Mouse (Mus musculus) kidney, embryonic 14.5 days (tissue): ENCODE data around the gene Sf3b3. TPM values are rescaled to one million over a fixed set of nuclear protein-coding genes. Genes with fewer than 3 reads are reported as not detected.

Source experiments
- ATAC-seq: fragments of 200-750 bp; cut with Nextera tagmentation; 2 replicates; pipeline ENCODE4 v1.8.0; 2017; ENCODE audit warnings: moderate number of reproducible peaks, mild to moderate bottlenecking, moderate TSS enrichment, moderate library complexity; ENCODE audit not compliant: low FRiP score, low TSS enrichment
- H3K27ac ChIP-seq: fragments of 300-500 bp; sonication (generic); 2 replicates; pipeline ENCODE4 v1.5.1; 2014; ENCODE audit warnings: low read depth, mild to moderate bottlenecking, low read length, moderate library complexity, mixed read lengths
- H3K27me3 ChIP-seq: fragments of 300-500 bp; sonication (generic); 2 replicates; pipeline ENCODE4 v1.6.1; 2014; ENCODE audit warnings: mild to moderate bottlenecking, low read length; ENCODE audit not compliant: control insufficient read depth, insufficient read depth
- H3K36me3 ChIP-seq: fragments of 300-500 bp; sonication (generic); 2 replicates; pipeline ENCODE4 v1.6.1; 2014; ENCODE audit warnings: low read length, mixed read lengths; ENCODE audit not compliant: control insufficient read depth, insufficient read depth
- H3K4me1 ChIP-seq: fragments of 300-500 bp; sonication (generic); 2 replicates; pipeline ENCODE4 v1.6.1; 2014; ENCODE audit warnings: low read length, mixed read lengths; ENCODE audit not compliant: control insufficient read depth, insufficient read depth
- H3K4me2 ChIP-seq: fragments of 300-500 bp; sonication (generic); replicated peaks from 2 replicates; pipeline ENCODE4 v1.6.1; 2014; ENCODE audit warnings: low read depth, mild to moderate bottlenecking, low read length
- H3K4me3 ChIP-seq: fragments of 300-500 bp; sonication (generic); 2 replicates; pipeline ENCODE4 v1.5.1; 2014; ENCODE audit warnings: mild to moderate bottlenecking, low read length
- H3K9ac ChIP-seq: fragments of 300-500 bp; sonication (generic); 2 replicates; pipeline ENCODE4 v1.6.1; 2014; ENCODE audit warnings: low read depth, mild to moderate bottlenecking, low read length, moderate library complexity
- H3K9me3 ChIP-seq: fragments of 300-500 bp; sonication (generic); 2 replicates; pipeline ENCODE4 v1.6.1; 2016; ENCODE audit warnings: low read length; ENCODE audit not compliant: control insufficient read depth
- WGBS: fragments of 180-500 bp; shearing (Covaris S2); extraction: QIAGEN DNeasy Blood & Tissue Kit; methylation state at CpG from one replicate; pipeline ENCODE4 v1.1.7; 2014; 5-methylcytosine and 5-hydroxymethylcytosine counted together
- polyA plus RNA-seq: library from polyadenylated mRNA; unstranded; fragments of >200 nt; fragmentation: Nextera tagmentation; extraction: Ambion mirVana; gene quantifications from 2 replicates; pipeline ENCODE4 v1.2.1, GENCODE M21; 2014

Sf3b3 gene
- 96.9 and 180 TPM in 2 replicates for polyA plus RNA-seq

DNA sequence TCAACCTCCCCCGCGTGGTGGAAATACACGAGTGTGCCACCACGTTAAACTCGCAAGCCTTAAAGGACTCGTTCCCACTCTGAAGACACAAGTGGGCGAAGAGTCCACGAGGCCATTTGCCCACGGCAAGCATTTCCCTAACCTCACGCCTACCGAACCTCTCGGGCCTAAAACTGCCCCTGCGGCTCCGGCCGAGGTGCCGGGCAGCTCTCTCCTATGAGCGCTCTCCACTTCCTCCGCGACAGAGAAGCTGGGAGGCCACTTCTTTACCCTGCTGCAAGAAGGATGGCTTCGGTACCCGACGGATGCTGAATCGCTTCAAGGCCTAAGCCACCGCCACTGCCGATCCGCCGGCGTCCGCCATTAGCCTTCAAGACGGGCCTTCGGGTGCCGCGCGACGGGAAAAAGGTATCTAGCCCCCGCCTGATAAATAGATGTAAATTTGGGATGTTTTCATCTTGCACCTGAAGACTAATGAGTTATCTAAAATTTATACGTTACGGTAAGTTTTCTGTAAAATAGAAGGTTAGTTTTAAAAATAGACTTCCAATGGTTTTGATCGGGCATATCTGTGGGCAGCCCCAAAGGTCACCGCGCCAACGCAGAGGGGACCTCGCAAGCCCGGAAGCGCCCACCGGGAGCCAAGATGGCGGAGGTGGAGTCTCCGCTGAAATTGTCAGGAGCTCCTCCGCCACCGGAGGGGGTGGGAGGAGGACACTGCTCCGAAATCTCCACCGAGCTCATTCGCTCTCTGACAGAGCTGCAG lies at the start of gene Sf3b3, which contains the start of gene Cog4:
TSS of gene Sf3b3 (minus strand) at position 383 of the 766 bp plus-strand sequence.
TSS of gene Cog4 (plus strand) at position 196 of the 766 bp plus-strand sequence.
- under 1% methylated on average over 53 of the region's 53 CpGs for WGBS
- H3K4me3 ChIP-seq: peak within 1 kb of the TSS; percentile 92
- no peaks in the 10 kb centered on the region for H3K27me3 ChIP-seq
- peak within 1 kb of the TSS; percentile 94 for H3K9ac ChIP-seq
- peak within 1 kb of the TSS; percentile 82 for H3K4me2 ChIP-seq
- peak within 1 kb of the TSS; percentile 94 for H3K27ac ChIP-seq
- no peaks in the 10 kb centered on the region for H3K9me3 ChIP-seq
- peaks cover 48% of the 10 kb centered on the region for H3K36me3 ChIP-seq
- ATAC-seq: peak; percentile 91
- peaks cover 18% of the 10 kb centered on the region for H3K4me1 ChIP-seq

DNA sequence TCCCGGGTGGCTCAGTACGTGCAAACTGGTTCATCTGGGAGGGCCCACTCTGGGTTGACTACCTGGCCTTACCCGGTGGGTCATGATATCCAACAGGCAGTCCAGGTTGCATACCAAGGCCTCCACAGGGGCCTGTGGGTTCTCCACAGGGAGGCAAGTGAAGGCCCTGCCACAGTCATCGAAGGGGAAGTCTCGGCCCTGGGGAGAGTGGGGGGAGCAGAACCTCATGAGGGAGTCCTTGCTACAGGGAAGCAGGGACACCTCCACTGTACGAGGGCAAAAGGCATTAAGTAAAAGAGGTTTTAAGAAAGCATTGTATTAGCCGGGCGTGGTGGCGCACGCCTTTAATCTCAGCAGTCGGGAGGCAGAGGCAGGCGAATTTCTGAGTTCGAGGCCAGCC lies 49.2 kb upstream of the Sf3b3 start:
- Histone ChIP-seq H3K27ac (no peak overlapping the region), H3K4me2 (no peak overlapping the region), H3K4me1 (no peaks in the 10 kb centered on the region), H3K4me3 (no peak overlapping the region), H3K36me3 (peaks cover 2% of the 10 kb centered on the region; the same call in 1 of the 2 replicates), H3K9ac (no peak overlapping the region), H3K9me3 (no peaks in the 10 kb centered on the region), H3K27me3 (no peaks in the 10 kb centered on the region)
- WGBS: 94% methylated on average over 13 of the region's 13 CpGs
- no peak for ATAC-seq

DNA sequence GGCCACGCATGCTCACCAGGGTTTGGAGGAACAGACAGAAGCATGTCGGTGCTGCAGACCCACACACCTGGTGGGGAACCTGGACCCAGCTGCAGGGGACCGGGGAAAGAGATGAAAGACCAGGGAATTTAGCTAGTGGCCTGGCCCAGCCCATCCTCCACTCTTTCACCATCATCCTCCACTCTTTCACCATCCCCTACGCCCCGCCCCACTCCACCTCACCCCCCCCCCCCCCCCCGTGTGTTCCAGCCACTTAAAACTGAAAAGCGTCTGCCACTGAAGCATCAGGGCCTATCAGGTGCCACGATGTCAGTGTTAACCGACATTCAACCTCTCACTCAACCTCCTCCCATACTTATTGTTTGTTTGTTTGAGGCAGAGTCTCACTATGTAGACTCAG lies 48.7 kb upstream of the Sf3b3 start:
- Histone ChIP-seq H3K4me2 (no peak overlapping the region), H3K9me3 (no peaks in the 10 kb centered on the region), H3K4me3 (no peak overlapping the region), H3K36me3 (peaks cover 2% of the 10 kb centered on the region; the same call in 1 of the 2 replicates), H3K27ac (no peak overlapping the region), H3K27me3 (no peaks in the 10 kb centered on the region), H3K9ac (no peak overlapping the region), H3K4me1 (no peaks in the 10 kb centered on the region)
- WGBS: 80% methylated on average over 9 of the region's 9 CpGs
- no peak for ATAC-seq

DNA sequence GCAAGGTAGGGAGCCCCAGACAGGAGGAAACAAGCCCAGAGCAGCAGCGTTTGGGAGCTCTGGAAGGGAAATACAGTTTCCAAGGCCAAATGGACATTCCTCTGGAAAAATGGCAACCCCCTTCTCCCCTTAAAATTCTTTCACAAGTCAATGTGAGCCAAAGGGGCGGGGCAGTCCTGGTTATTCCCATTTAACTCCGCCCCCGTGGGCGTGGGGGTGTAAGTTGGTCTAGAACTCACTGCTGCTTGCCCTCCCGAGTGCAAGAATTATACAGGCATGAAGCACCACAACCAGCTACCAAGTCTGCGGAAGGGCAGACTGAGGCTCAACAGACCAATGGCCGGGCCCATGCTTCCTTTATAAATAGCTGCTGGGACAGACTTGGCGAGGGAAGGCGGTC lies 48.3 kb upstream of the Sf3b3 start:
- H3K4me3 ChIP-seq: no peak overlapping the region
- no peak for ATAC-seq
- no peaks in the 10 kb centered on the region for H3K27me3 ChIP-seq
- H3K36me3 ChIP-seq: peaks cover 2% of the 10 kb centered on the region; the same call in 1 of the 2 replicates
- WGBS: 85% methylated on average over 10 of the region's 10 CpGs
- H3K9me3 ChIP-seq: no peaks in the 10 kb centered on the region
- no peak overlapping the region for H3K9ac ChIP-seq
- no peak overlapping the region for H3K27ac ChIP-seq
- H3K4me2 ChIP-seq: no peak overlapping the region
- no peaks in the 10 kb centered on the region for H3K4me1 ChIP-seq

DNA sequence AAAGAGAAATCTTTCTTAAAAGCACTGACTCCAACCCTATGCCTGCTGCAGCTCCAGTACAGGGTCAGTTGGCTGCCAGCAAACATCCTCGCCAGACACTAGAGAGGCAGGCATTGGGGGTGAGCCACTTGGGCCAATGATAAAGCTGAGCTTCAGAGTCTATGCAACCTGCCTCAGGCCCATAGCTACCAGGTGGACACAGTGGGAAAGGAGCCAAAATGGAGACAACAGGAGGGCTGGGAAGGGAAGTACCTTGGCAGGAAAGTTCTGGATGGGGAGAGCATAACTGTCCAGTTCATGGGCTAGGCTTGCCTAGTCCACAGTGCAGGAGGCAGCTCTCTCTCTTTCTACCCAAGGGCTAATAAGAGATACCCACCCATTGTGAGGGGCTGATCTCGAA lies 46.3 kb upstream of the Sf3b3 start:
- H3K9ac ChIP-seq: no peak overlapping the region
- no peak overlapping the region for H3K4me3 ChIP-seq
- no peaks in the 10 kb centered on the region for H3K9me3 ChIP-seq
- no peak for ATAC-seq
- H3K4me2 ChIP-seq: no peak overlapping the region
- no peak overlapping the region for H3K27ac ChIP-seq
- H3K36me3 ChIP-seq: peaks cover 10% of the 10 kb centered on the region
- H3K27me3 ChIP-seq: no peaks in the 10 kb centered on the region
- H3K4me1 ChIP-seq: no peaks in the 10 kb centered on the region
- 89% methylated on average over 2 of the region's 2 CpGs for WGBS

DNA sequence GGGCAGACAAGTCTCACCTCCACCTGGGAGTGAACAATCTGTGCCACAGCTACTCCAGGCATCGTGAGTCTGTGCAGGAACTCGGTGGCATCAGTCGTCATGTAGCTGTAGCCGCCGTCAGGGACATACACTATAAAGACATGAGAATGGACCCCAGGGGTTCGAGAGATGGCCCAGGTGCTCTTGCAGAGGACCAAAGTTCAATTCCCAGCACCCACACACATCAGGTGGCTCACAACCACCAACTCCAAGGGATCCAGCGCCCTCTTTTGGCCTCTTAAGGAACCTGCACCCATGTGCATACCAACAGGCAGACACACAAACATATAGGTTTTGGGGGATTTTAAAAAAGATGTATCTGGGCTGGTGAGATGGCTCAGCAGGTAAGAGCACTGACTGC lies 45.5 kb upstream of the Sf3b3 start:
- no peak overlapping the region for H3K27ac ChIP-seq
- H3K27me3 ChIP-seq: no peaks in the 10 kb centered on the region
- H3K4me2 ChIP-seq: no peak overlapping the region
- H3K9ac ChIP-seq: no peak overlapping the region
- no peaks in the 10 kb centered on the region for H3K4me1 ChIP-seq
- H3K4me3 ChIP-seq: no peak overlapping the region
- H3K9me3 ChIP-seq: no peaks in the 10 kb centered on the region
- WGBS: 92% methylated on average over 7 of the region's 7 CpGs
- peaks cover 16% of the 10 kb centered on the region for H3K36me3 ChIP-seq
- no peak for ATAC-seq

DNA sequence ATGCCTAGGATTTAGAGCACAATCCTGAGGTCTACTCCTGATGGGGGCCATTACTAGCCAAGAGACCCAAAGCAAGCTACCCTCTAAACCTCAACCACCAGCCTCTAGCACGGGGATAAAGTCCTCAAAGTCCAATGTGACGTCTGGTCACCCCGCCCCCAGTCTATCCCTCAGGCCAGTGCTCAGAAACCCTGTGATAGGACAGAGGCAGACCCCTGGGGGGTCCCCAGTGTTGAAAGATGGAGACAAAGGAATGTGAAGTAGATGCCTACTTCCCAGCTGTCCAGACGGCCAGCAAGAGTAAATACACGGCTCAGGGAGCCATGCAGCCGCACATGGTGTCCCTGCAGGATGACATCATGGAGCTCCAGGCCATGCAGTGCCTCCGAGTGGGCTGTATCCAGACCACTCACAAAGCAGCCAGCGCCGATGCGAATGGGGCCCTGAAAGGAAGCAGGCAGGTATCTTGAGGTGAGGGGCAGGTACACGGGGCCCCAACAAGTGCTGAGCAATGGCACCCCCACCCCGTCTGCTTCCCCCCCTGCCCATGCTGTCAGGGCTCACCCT lies 43.4 kb upstream of the Sf3b3 start:
- H3K4me3 ChIP-seq: no peak overlapping the region
- 79% methylated on average over 12 of the region's 12 CpGs for WGBS
- no peak for ATAC-seq
- no peak overlapping the region for H3K27ac ChIP-seq
- no peaks in the 10 kb centered on the region for H3K9me3 ChIP-seq
- no peaks in the 10 kb centered on the region for H3K4me1 ChIP-seq
- H3K36me3 ChIP-seq: peaks cover 19% of the 10 kb centered on the region
- H3K4me2 ChIP-seq: no peak overlapping the region
- no peaks in the 10 kb centered on the region for H3K27me3 ChIP-seq
- no peak overlapping the region for H3K9ac ChIP-seq

DNA sequence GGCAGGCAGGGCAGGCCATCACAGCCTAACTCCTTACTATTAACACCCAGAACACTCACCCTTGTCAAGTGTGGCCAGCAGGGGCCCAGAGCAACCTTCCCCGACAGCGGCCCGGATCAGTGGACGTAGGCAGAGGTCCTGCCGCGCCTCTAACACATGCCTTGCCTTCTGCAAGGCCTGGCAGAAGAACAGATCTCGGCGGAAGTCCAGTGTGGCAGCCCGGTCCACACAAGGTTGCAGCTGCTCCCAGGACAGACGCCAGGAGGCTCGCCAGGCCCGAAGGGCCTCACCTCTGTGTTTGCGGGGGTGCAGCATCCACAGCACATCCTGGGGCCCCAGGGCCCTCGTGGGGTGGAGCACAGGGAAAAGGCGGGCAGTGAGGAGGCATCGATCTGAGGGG lies 42.3 kb upstream of the Sf3b3 start:
- Histone ChIP-seq H3K4me2 (no peak overlapping the region), H3K27me3 (no peaks in the 10 kb centered on the region), H3K36me3 (peaks cover 26% of the 10 kb centered on the region), H3K9me3 (no peaks in the 10 kb centered on the region), H3K9ac (no peak overlapping the region), H3K27ac (no peak overlapping the region), H3K4me1 (no peaks in the 10 kb centered on the region), H3K4me3 (no peak overlapping the region)
- no peak for ATAC-seq
- 89% methylated on average over 16 of the region's 16 CpGs for WGBS

DNA sequence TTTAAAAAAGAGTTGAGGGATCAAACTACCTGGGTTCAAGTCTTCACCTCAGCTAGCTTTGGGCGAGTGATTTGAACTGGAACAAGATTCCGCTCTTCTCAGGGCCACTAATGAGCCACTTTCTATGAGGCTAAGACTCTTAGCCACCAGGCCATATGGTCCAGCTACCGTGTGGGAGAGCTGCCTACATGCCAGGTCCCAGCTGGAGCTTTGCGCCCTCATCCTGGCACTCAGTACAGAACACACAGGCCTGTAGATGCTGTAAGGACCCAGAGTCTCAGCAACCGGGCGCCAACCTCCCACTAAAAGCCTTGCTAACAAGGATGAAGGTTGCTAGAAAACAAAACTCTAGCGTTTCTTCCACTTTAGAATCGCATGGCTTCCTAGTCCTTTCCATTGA lies 41.9 kb upstream of the Sf3b3 start:
- peaks cover 29% of the 10 kb centered on the region for H3K36me3 ChIP-seq
- ATAC-seq: no peak

More for the DNA sequence above, 41.9 kb upstream of the Sf3b3 start:
- Histone ChIP-seq H3K4me1 (no peaks in the 10 kb centered on the region), H3K4me3 (no peak overlapping the region), H3K27me3 (no peaks in the 10 kb centered on the region), H3K4me2 (no peak overlapping the region), H3K9ac (no peak overlapping the region), H3K9me3 (no peaks in the 10 kb centered on the region), H3K27ac (no peak overlapping the region)
- 92% methylated on average over 8 of the region's 8 CpGs for WGBS
